Mouse (Mus musculus) neural tube, embryonic 12.5 days (tissue): ENCODE measurements around the gene Ctcfl. TPM values are rescaled to one million over a fixed set of nuclear protein-coding genes. Genes with fewer than 3 reads are reported as not detected.
"Not testable (repeated sequence)": the region's sequence is repeated elsewhere in the genome, so short reads cannot be mapped to it uniquely, and the experiment has no call there.

Experiments
- ATAC-seq: fragments of 200-750 bp; cut with Nextera tagmentation; 2 replicates; pipeline ENCODE4 v1.8.0; 2017; ENCODE audit warnings: low read depth, mild to moderate bottlenecking, moderate TSS enrichment, moderate library complexity; ENCODE audit not compliant: low FRiP score
- H3K27ac ChIP-seq: fragments of 300-500 bp; sonication (generic); 2 replicates; pipeline ENCODE4 v1.5.1; 2016
- H3K27me3 ChIP-seq: fragments of 300-500 bp; sonication (generic); replicated peaks from 2 replicates; pipeline ENCODE4 v1.6.1; 2016; ENCODE audit warnings: mild to moderate bottlenecking
- H3K36me3 ChIP-seq: fragments of 300-500 bp; sonication (generic); 2 replicates; pipeline ENCODE4 v1.6.1; 2016; ENCODE audit warnings: mild to moderate bottlenecking
- H3K4me1 ChIP-seq: fragments of 300-500 bp; sonication (generic); 2 replicates; pipeline ENCODE4 v1.6.1; 2016
- H3K4me2 ChIP-seq: fragments of 300-500 bp; sonication (generic); replicated peaks from 2 replicates; pipeline ENCODE4 v1.6.1; 2016; ENCODE audit warnings: mild to moderate bottlenecking
- H3K4me3 ChIP-seq: fragments of 300-500 bp; sonication (generic); 2 replicates; pipeline ENCODE4 v1.5.1; 2016
- H3K9ac ChIP-seq: fragments of 300-500 bp; sonication (generic); 2 replicates; pipeline ENCODE4 v1.6.1; 2016; ENCODE audit warnings: mild to moderate bottlenecking
- H3K9me3 ChIP-seq: fragments of 300-500 bp; sonication (generic); 2 replicates; pipeline ENCODE4 v1.6.1; 2016; ENCODE audit warnings: mild to moderate bottlenecking
- WGBS: fragments of 180-500 bp; shearing (Covaris S2); methylation state at CpG from one replicate; pipeline ENCODE4 v1.1.7; 2016; 5-methylcytosine and 5-hydroxymethylcytosine counted together
- polyA plus RNA-seq: library from polyadenylated mRNA; unstranded; fragments of >200 nt; fragmentation: Nextera tagmentation; extraction: Ambion mirVana; gene quantifications from 2 replicates; pipeline ENCODE4 v1.2.1, GENCODE M21; 2016

Gene Ctcfl
- polyA plus RNA-seq, 1 experiment from 2014 or later = 0.13 TPM

DNA sequence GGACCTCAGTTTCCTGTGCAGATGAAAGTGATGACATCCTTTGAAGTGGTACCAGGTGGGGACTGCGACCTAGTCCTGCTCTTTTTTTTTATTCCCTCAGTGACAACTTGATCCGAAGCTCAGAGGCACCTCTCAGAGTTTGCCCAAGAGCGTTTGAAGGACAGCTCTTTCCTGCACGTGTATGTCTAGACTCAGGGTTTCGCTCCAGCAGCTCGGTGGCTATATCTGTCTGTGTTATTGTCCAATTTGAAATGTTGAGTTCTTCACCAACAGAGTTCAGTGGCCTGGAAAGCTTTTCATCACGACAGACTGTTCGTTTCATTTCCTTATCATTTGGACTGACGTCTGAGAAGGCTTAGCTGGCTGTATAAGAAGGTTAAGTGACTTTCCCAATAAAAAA, 15.4 kb upstream of the Ctcfl start:
- Histone ChIP-seq H3K4me1 (peaks cover 10% of the 10 kb centered on the region), H3K4me3 (no peak overlapping the region), H3K9ac (no peak overlapping the region), H3K27ac (no peak overlapping the region), H3K9me3 (no peaks in the 10 kb centered on the region), H3K4me2 (no peak overlapping the region), H3K27me3 (no peaks in the 10 kb centered on the region), H3K36me3 (no peaks in the 10 kb centered on the region)
- ATAC-seq = no peak
- 77% methylated on average over 9 of the region's 9 CpGs for WGBS

DNA sequence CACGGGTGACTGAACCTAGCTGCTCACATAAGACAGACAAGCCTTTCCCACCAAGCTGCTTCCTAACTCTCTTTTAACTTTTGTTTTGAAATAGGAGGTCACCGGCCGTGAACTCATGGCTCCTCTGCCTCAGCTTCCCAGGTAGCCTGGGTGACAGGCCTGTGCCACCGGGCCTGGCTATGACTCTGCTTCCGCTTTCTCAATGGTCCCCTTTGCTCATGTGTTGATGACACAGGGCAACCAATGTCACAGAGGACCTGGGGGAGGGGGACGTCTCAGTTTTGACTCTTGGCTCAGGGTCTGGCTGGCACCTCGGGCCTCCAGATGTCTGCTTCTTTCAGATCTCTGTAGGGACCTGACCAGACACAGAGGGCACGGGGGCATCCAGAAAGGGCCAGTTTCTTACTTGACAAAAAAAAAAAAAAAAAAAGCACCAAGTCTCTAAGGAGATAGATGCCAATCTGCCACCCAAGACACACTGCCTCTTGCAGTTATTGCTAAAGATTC, 13.5 kb upstream of the Ctcfl start:
- Histone ChIP-seq H3K36me3 (no peaks in the 10 kb centered on the region), H3K9me3 (no peaks in the 10 kb centered on the region), H3K4me2 (no peak overlapping the region), H3K9ac (no peak overlapping the region), H3K4me3 (no peak overlapping the region), H3K27me3 (no peaks in the 10 kb centered on the region), H3K4me1 (no peaks in the 10 kb centered on the region), H3K27ac (no peak overlapping the region)
- ATAC-seq = no peak
- 83% methylated on average over 8 of the region's 8 CpGs for WGBS

DNA sequence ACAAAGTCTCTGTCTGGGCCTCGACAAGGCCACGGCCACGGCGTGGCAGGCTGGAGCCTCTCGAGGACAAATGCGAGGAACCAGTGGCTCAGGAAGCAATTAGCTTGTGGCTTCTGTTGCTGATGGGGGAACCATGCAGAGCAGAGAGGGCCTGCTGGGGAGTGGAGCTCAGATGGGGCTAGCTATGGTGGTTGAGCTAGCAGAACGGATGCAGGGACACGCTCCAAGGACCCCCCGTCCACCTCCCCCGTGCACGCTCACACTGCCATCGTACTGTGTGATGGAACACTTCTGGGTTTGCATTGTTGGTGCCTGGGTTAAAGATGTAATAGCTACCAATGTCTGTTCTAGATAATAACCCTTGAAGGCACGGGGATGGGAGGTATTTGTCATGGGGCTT, 12.9 kb upstream of the Ctcfl start:
- no peak overlapping the region for H3K4me3 ChIP-seq

DNA sequence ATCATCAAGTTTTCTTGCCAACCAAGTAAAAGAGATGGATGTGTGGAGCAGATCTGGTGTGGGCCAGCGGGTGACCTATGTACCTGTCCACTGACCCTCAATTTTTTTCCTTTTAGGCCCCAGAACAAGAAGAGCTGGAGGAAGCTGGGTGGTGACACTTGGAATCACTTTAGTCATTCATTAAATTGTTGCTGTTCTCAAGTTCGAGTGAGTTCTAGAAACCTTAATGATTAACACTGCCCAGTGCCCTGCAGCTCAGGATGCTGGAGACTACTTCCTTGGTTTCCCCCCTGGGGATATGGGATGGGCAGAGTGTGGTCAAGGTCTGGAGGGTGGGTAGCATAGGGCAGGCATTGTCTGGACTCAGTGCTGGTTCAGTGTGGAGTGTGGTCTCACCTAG, 9.8 kb upstream of the Ctcfl start:
- 80% methylated on average over 2 of the region's 2 CpGs for whole genome bisulfite sequencing

More for the DNA sequence above, 12.9 kb upstream of the Ctcfl start:
- Histone ChIP-seq H3K4me1 (no peaks in the 10 kb centered on the region), H3K27ac (no peak overlapping the region), H3K27me3 (no peaks in the 10 kb centered on the region), H3K9ac (no peak overlapping the region), H3K9me3 (no peaks in the 10 kb centered on the region), H3K4me2 (no peak overlapping the region), H3K36me3 (no peaks in the 10 kb centered on the region)
- ATAC-seq = no peak
- 85% methylated on average over 13 of the region's 13 CpGs for WGBS

DNA sequence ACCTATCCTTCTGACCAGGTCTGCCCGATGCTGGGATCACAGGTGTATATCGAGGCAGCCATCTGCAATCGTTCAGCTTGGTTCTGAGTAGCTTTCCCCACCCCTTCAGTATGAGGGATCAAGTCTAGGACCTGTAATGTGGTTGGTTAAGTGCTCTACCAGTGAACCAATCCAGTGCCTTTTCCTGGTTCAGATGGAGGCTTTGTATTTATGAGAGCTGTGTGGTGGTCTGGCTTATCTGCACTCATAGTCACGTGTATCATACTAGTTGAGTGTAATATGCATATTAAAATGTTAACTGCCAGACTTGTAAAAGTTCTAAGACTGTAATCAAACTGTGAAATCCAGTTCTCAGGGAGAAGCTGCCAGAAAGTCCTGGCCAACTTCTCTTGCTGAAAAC, 7.1 kb upstream of the Ctcfl start:
- no peak for ATAC-seq
- H3K9ac ChIP-seq = no peak overlapping the region
- no peaks in the 10 kb centered on the region for H3K36me3 ChIP-seq
- no peaks in the 10 kb centered on the region for H3K4me1 ChIP-seq
- H3K27ac ChIP-seq = no peak overlapping the region
- no peaks in the 10 kb centered on the region for H3K9me3 ChIP-seq
- no peaks in the 10 kb centered on the region for H3K27me3 ChIP-seq
- WGBS = 87% methylated on average over 4 of the region's 4 CpGs
- no peak overlapping the region for H3K4me3 ChIP-seq
- H3K4me2 ChIP-seq = no peak overlapping the region

More for the DNA sequence above, 9.8 kb upstream of the Ctcfl start:
- H3K27ac ChIP-seq = no peak overlapping the region
- no peak overlapping the region for H3K4me3 ChIP-seq
- ATAC-seq = no peak
- no peaks in the 10 kb centered on the region for H3K27me3 ChIP-seq
- no peaks in the 10 kb centered on the region for H3K36me3 ChIP-seq
- no peaks in the 10 kb centered on the region for H3K4me1 ChIP-seq
- H3K9ac ChIP-seq = no peak overlapping the region
- no peaks in the 10 kb centered on the region for H3K9me3 ChIP-seq
- H3K4me2 ChIP-seq = no peak overlapping the region

DNA sequence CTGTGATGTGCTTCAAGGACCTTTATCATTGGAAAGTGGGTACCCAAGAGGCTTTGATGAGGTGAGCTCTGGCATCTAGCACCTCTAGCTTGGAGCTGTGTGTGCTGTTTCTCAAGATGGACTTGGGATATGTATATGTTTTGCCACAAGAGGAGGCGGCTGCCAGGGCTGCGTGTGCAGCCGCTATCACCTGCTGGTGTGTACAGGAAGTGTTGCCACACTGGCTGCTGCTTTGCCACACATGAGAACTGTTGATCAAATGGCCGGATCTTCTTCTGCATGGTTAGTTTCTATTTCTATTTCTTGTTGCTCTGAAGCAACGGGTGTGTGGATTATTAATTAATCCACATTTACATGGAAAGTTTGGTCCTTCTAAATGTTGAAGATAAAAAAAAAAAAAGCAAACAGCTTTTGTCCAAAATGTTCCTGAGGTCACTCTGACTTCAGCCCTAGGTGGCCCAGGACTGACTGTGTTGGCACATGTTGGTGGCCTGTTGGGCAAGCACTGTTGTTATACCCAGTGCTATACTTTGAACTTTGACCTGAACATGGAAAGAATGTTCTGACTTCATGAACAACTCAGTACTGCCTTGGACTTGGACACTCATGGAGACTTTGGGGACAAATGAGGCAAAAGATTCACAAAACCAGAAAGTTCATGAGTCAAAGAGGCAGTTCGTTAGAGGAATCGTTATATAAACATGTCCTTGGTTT, 4.9 kb upstream of the Ctcfl start:
- Histone ChIP-seq H3K27me3 (no peaks in the 10 kb centered on the region), H3K4me1 (no peaks in the 10 kb centered on the region), H3K36me3 (no peaks in the 10 kb centered on the region), H3K9me3 (no peaks in the 10 kb centered on the region), H3K4me2 (no peak overlapping the region), H3K27ac (no peak overlapping the region), H3K4me3 (no peak overlapping the region), H3K9ac (no peak overlapping the region)
- no peak for ATAC-seq
- 93% methylated on average over 7 of the region's 7 CpGs for WGBS

DNA sequence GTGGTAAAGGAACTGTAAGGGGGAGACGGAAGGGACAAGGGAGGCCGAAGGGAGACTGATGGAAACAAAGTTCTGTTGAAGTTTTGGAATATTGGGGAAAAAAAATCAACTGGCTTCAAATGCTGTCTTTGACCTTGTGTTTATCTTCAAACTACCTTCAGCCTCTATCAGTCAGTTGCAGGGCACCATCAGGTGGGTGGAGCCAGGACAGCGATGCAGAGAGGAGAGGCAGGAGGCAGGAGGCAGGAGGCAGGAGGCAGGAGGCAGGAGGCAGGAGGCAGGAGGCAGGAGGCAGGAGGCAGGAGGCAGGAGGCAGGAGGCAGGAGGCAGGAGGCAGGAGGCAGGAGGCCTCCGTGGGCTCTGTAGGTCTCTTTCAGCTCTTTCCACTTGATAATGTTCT, 792 bp upstream of the Ctcfl start:
- not testable (repeated sequence) for H3K27ac ChIP-seq, H3K27me3 ChIP-seq, H3K4me1 ChIP-seq, ATAC-seq, H3K9me3 ChIP-seq, H3K9ac ChIP-seq, H3K4me3 ChIP-seq, H3K4me2 ChIP-seq, H3K36me3 ChIP-seq
- 77% methylated on average over 4 of the region's 4 CpGs for WGBS

DNA sequence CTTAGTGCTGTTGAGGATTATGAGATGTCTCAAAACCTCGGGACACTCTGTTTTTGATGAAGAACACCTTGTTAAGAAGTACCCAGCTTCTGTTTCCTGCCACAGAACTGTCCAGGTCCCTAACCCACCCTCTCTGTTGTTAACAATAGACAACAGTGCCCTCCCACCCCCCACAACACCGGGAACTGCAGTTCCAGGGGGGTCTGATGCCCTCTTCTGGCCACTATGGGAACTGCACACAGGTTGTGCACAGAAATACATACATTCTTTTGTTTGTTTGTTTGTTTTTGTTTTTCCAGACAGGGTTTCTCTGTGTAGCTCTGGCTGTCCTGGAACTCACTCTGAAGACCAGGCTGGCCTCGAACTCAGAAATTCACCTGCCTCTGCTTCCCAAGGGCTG, 5.5 kb downstream of the Ctcfl start:
- H3K36me3 ChIP-seq, H3K9ac ChIP-seq, H3K9me3 ChIP-seq, H3K4me1 ChIP-seq, H3K27ac ChIP-seq, H3K4me2 ChIP-seq, H3K4me3 ChIP-seq, H3K27me3 ChIP-seq, ATAC-seq: not testable (repeated sequence)
- 72% methylated on average over 3 of the region's 3 CpGs for WGBS

DNA sequence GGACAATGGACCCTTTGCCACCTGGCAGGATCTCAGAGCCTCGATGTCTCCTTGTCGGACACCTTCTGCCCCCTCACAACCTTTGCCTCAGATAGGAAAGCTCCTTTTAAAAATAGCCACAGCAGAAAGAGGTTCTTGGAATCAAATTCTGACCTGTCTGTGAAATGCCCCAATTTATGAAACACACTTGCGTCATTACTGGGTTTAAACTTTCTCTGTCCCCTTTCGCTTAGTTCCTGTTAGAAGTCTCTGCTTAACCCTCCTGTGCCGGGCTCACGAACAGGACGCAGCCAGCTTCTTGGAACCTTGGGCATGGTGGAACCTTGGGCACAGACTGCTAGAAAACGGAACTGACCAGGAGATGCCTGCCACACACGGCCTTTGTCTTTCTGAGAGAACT, 8.8 kb downstream of the Ctcfl start:
- Histone ChIP-seq H3K4me1 (no peaks in the 10 kb centered on the region), H3K4me2 (no peak overlapping the region), H3K27ac (no peak overlapping the region), H3K36me3 (no peaks in the 10 kb centered on the region), H3K4me3 (no peak overlapping the region), H3K9me3 (peaks cover 5% of the 10 kb centered on the region; the same call in 1 of the 2 replicates), H3K27me3 (peaks cover 5% of the 10 kb centered on the region; the same call in 1 of the 2 replicates), H3K9ac (no peak overlapping the region)
- 90% methylated on average over 9 of the region's 9 CpGs for WGBS
- ATAC-seq = no peak

DNA sequence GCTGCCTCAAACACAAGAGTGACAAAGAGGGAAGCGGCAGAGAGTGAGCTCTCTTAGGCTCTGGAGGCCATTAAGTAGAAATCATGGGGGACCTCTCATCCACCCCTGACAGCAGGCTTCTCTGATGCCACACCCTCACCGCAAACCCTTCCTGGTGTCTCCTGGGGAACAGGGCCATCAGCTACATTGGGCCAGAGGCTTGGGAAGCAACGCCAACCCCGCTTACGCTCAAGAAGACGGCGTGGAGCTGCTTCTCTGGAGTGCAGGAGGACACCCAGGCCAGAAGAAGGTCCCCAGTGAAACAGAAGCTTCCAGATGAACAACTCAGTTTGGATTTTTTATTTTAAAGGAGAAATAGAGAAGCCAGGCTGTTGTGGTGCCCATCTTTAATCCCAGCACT, 9.8 kb downstream of the Ctcfl start:
- 89% methylated on average over 7 of the region's 7 CpGs for WGBS
- no peak overlapping the region for H3K27ac ChIP-seq
- ATAC-seq = no peak

DNA sequence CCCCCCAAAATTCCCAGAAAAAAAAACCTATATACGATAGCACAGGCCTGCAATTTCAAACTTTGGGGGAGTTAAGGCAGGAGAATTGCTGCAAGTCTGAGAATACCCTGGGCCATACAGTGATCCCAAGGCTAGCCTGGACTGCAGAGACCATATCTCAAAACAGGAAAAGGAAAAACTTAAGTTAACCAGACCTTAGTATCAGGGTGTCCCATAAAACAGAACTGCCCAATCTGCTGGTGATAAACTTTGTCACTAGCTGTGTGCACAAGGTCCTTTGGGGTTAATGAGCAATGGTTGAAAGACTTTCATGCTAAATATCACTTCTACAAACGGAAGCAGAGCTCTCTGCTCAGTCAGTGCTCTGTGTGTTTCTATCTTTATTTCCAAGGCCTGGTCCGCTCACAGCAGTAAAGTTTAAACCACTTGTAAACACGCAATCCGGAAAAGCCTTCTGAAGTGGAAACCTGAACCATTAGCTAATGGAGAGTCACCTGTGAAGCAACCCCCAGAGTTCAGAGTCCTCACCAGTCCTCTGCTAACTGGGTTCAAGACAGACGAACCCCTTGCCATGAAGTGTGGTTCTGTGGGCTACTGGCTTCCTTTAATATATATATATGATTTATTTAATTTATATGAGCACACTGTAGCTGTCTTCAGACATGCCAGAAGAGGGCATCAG, 10.7 kb downstream of the Ctcfl start:
- WGBS = 80% methylated on average over 6 of the region's 6 CpGs
- H3K36me3 ChIP-seq = no peaks in the 10 kb centered on the region
- H3K27me3 ChIP-seq = peaks cover 5% of the 10 kb centered on the region; the same call in 1 of the 2 replicates
- H3K4me3 ChIP-seq = no peak overlapping the region
- H3K4me1 ChIP-seq = no peaks in the 10 kb centered on the region
- H3K27ac ChIP-seq = no peak overlapping the region
- no peak overlapping the region for H3K9ac ChIP-seq
- ATAC-seq = no peak
- H3K9me3 ChIP-seq = 0 out of 2 replicates have a peak, but pooled peaks cover under 1% of the 10 kb centered on the region
- H3K4me2 ChIP-seq = no peak overlapping the region

More for the DNA sequence above, 9.8 kb downstream of the Ctcfl start:
- Histone ChIP-seq H3K27me3 (peaks cover 5% of the 10 kb centered on the region; the same call in 1 of the 2 replicates), H3K4me3 (no peak overlapping the region), H3K4me1 (no peaks in the 10 kb centered on the region), H3K9ac (no peak overlapping the region), H3K36me3 (no peaks in the 10 kb centered on the region), H3K4me2 (no peak overlapping the region), H3K9me3 (peaks cover 5% of the 10 kb centered on the region; the same call in 1 of the 2 replicates)

DNA sequence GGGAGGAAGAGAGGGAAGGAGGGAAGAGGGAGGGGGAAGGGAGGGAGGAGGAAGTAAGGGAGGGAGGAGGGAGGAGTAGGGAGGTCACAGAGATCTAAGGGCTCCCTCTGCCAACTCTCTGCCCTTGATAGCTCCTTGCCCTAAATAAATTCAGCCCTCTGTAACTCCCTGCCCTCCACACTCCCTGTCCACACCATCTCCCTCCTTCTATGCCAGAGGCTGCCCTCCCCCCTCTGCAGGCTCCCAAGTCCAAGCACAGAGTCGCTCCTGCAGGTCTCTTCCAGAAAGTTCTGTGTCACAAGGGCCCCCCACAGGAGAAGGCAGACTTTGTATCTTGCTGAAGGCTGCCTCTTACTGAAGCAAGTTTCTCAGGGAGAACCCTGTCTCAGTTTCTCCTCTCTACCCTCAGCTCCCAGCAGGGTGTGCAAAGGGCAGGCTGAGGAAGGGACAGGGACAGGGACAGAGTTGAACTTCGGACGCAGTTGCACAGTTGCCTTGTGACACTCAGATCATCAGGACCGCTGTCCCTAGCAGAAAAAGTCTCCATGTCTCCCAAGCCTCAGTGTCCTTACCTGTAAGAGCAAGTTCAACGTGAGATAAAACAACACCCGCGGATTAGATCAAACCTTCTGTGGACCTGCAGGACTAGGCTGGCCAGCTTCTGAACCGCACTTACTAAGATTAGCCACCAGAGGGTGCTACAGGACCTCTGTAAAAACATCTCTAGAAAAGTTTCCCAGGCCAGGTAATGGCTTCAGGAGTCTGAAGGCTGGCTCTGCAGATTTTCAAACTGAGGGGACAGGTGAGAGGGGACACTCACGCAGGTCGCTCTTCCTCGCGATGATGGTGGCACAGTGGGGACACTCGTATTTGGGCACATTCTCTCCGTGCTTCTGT, 12.2 kb downstream of the Ctcfl start:
- Histone ChIP-seq H3K36me3 (no peaks in the 10 kb centered on the region), H3K9me3 (no peaks in the 10 kb centered on the region), H3K27ac (no peak overlapping the region), H3K4me2 (no peak overlapping the region), H3K4me3 (no peak overlapping the region), H3K27me3 (peaks cover 5% of the 10 kb centered on the region; the same call in 1 of the 2 replicates), H3K4me1 (no peaks in the 10 kb centered on the region), H3K9ac (no peak overlapping the region)
- ATAC-seq = no peak
- WGBS = 20% methylated on average over 14 of the region's 14 CpGs
